Mouse (Mus musculus): ENCODE measurements around the gene Prok2.

DNA sequence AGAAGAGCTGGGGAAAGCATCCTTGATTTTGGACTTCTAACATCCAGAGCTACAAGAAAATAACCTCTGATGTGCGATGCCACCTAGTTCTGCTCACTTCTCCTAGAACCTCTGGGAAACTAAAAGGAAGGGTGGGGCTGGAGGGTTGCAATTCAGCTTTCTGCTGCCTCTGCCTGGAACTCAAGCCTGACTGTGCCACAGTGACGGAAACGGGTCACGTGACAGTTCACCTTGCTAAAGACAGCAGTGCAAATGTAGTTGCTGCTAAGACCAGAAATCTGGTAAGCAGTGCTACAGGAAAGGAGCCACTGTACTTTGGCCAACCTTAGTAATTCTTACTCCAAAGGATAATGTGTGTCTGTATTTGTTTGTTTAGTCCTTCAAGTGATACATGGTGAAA, 3.7 kb upstream of the Prok2 start:
- TF ChIP-seq CTCF (IDR thresholded peaks at IDR 0.05; ENCODE audit: insufficient read depth, low read depth, low read length) = no peak
- no peak for TF ChIP-seq POLR2A (IDR thresholded peaks at IDR 0.05; ENCODE audit: insufficient read depth, low read depth, low read length)

Data from olfactory bulb, adult 2 months (tissue).